Mouse (Mus musculus) cerebellum, postnatal 25 days (tissue): Measurements from ENCODE around the gene Tmem108.

Source experiments
- DNase-seq, 2 experiments: peaks; one replicate each; pipeline ENCODE4 v3.0.0; 2021; ENCODE audit warnings: mixed read lengths in 2 of 2

The Tmem108 gene

GRCm38 (mm10) chr9:103627404-103627900 is 134.2 kb downstream of the Tmem108 start:
- DNase-seq, result peak; percentile 48 to 58

GRCm38 (mm10) chr9:103626156-103626555 is 135.5 kb downstream of the Tmem108 start:
- no peak for DNase-seq

DNA sequence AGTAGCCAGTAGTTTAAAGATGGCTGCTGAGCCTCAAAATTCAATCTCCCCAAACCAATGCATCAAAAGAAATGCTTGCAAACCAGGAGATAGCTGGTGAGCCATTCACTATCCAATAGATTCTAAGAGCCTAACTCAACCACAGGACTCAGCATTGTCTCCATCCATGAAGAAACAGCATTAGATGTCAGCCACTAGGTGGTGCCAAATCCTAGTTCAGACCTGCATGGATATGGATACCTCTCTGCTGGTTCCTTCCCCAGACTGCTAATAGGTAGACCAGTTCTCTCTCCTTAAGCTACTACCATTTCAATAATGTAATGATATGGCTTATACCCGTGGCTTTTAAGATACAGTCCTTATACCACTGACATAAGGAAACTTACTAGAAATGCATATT is 137.0 kb downstream of the Tmem108 start:
- DNase-seq, result peak; percentile 62 to 83

DNA sequence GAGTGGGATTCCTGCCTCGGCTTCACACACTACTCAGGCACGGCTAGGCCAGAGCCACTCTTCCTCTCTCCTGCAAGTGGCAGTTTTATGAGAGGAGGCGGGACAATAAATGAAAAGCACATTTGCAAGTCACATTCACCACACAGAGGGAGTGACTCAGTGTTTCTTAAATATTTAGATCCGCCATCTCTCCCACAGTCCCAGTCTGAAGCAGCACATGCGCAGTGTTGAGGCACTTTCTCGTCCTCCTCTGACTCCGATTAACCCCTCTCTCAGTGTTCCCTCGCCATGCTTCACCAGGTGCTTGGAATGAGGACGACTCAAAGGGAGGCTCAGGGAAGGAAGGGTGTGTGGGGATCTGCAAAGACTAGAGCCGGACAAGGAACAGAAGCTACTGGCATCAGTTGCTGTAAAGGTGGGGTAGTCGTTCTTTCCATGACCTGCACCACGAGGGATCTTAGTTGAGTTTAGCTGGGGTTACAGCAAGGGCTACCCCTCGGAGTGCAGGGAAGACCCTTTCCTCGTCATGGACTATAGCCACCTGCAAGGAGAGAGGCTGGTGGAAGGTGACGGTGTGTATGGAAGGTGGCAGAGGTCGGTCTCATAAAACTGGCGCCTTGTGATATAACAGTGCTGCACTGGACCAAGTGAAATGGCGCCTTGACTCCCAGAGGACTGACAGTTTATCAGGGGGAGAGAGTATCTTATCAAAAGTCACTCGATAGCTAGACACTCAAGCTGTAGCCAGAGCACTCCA is 137.9 kb downstream of the Tmem108 start:
- no peak for DNase-seq

GRCm38 (mm10) chr9:103622988-103623387 is 138.6 kb downstream of the Tmem108 start:
- DNase-seq, result peak; percentile 46 to 53

DNA sequence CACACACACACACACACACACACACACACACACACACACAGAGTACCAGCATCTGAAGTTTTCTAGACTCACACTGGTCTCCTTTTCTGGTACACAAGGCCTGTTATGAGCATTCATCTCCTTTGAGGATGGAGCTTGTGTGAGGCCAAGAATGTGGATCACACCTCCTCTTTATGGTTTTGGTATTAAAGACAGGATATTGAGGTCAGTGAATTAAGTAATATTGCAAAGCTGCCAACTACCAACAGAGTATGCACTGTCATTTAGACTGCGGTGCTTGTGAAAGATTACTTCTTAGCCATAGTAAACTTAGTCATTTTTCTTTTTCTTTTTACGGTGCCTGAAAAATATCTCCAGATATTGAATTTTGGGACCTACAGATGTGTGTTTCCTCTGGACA is 139.8 kb downstream of the Tmem108 start:
- DNase-seq, result no peak

GRCm38 (mm10) chr9:103620517-103621212 is 141.0 kb downstream of the Tmem108 start:
- no peak for DNase-seq

DNA sequence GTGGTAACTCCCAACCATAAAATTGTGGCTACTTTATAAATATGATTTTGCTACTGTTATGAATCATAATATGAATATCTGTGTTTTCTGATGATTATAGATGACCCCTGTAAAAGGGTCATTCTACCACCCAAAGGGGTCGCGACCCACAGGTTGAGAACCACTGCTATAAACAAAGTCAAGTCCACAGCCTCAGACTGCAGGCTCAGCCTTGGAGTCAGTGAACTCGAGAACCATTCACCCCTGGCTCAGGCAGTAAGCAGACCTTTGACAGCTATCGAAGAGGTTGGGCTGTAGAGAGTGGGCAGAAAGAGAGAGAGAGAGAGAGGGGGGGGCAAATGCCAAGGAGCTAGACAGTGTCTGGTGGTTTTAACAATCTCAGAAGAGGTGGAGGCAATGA is 147.4 kb downstream of the Tmem108 start:
- DNase-seq, result no peak

- no peak for DNase-seq
These were observed 153.2 kb downstream of the Tmem108 start for GRCm38 (mm10) chr9:103608161-103609058.

GRCm38 (mm10) chr9:103606056-103606455 is 155.6 kb downstream of the Tmem108 start:
- no peak for DNase-seq

DNA sequence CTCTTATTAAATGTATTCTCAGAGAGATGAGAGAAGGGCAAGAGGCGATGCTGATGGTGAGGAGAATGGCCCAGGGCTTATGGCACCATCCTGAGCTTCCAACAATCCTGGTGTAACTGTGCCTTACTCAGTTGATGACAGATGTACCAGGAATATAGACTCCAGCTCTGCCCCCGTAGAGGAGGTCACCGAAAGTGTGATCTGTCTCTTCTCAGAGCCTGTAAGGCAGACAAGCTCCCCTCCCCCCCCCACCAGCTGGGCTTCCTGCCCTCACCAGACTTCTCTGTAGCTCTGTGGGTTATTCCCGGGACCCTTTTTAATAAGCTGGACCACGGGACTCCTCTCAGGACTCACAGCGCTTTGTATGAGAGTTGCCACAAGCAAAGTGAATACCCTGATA is 157.8 kb downstream of the Tmem108 start:
- no peak for DNase-seq

GRCm38 (mm10) chr9:103601878-103602277 is 159.8 kb downstream of the Tmem108 start:
- DNase-seq, result no peak

- peak in 1 of 2 experiments; percentile 55 for DNase-seq
These were observed 160.8 kb downstream of the Tmem108 start for GRCm38 (mm10) chr9:103600834-103601233.

DNA sequence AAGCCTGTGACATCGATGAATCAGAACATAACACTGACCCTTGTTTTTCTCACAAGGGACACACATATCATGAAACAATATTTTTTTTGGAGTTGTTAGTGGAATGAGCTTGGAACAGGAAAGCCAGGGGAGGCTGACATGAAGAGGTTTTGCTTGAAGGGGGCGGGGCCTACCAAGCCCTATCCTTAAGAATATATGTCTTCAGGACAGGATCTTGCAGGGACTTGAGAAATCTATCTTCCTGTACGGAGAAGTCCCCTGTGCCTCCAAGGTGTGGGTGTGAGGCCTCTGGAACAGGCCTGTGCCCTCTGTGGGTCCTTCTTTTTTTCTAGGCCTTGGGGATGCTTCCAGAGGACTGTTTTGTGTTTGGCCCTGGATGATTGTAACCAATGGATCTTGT is 161.7 kb downstream of the Tmem108 start:
- DNase-seq, result no peak

DNA sequence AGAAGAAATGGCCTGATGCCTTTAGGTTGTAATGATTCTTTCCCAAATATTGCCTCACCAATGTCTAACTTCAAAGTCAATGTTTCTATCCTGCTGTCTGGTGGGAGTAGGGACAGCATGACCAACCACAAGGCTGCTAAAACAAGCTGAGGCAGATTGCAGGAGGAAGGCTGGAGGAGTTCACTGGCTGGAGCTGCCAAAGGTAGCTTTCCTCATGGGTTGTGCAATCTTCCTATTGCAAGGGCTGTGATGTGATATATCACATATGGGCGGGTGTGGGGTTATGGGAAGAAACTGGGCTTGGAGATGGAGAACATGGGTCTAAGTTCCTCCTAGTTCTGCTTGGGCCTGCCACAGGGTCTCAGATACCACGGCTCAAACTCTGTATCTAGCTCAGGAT is 163.8 kb downstream of the Tmem108 start:
- no peak for DNase-seq

DNA sequence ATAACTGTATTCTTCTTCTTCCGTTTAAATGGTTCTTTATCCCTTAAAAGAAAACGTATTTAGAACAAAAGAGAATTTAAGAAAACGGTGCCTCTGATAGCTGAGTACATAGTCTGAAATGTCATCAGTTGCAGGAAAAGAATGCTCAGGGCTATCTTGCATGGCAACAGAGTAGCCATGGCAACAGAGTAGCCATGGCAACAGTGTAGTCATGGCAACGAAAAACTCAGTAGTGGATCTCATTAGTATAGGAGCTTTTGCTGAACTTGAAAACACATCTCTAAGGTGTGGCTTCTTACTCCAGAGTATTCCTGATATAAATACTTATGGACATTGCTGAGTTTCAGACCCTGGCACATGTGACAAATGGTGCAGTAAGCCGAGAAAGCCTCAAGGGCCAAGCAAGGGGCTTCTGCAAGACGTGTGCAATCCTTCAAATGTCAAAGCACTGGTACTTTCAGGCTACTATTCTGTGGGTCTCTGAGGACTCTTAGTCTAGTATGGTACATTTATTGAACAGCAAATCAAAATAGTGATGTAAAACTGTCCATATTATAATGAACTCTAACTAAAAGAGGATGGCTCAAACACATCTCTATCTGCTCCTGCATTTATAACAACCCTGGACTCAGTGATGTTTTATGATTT is 166.3 kb downstream of the Tmem108 start:
- peak in 1 of 2 experiments; percentile 76 for DNase-seq

DNA sequence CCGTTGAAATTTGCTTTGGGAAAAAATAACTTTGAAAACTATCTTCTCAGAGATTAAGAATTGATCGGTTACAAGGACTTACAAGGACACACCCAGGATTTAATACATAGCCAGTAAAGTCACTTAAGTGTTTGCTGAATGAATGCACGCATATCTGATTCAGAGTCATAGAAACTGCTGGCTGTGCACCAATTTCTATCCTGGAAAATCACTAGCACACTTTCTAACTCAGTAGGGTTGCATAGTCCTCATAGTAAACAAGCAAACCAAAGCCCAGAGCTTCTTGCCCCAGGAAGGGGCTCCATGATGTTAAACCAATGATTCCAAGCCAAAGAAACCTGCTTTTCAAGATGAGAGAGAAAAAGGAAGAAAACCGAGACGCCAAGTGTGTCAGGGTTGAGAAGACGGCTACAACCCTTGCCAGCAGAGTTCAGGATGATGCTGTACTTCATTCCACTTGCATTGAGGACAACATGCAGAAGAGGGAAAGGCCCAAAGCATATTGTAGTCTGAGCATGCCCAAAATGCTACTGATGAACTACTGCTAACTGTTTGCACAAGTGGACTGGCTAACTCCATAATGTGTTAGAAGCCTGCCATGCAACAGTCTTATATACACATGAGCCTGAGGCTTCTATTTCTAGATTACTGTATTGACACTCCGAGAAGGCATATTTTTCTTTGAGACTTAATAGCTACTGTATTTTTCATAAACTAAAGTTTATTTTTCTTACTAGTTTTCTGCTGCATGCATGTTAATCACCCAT is 167.0 kb downstream of the Tmem108 start:
- no peak for DNase-seq

- DNase-seq, result no peak
These were observed 168.6 kb downstream of the Tmem108 start for GRCm38 (mm10) chr9:103593079-103593478.

DNA sequence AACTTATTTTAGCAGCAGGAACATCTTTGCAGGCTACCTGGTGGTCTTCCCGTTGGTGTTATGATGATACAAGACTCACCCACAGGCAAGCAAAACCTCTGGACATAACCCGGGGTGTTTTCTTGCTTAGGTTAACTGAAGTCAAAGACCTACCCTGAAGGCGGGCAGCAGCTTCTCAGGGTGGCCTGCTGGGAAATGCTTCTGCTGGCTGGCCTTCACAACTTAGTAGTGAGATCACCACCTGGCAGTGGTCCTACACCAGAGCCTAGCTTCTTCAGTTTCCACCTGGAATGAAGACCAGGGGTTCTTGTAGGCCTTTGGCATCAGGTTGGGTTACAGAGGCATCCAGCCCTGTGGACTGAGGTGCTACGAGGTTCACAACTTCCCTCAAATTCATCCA is 169.7 kb downstream of the Tmem108 start:
- DNase-seq, result peak; percentile 65 to 72

- DNase-seq, result no peak
These were observed 170.8 kb downstream of the Tmem108 start for GRCm38 (mm10) chr9:103590801-103591200.

GRCm38 (mm10) chr9:103584865-103585264 is 176.8 kb downstream of the Tmem108 start:
- DNase-seq, result no peak
